Mouse (Mus musculus) limb, embryonic 14.5 days (tissue): ENCODE data around the gene Iqsec1. TPM values are rescaled to one million over a fixed set of nuclear protein-coding genes. Genes with fewer than 3 reads are reported as not detected.

Experiments used
- ATAC-seq: fragments of 200-750 bp; cut with Nextera tagmentation; 2 replicates; pipeline ENCODE4 v1.8.0; 2017; ENCODE audit warnings: low read depth, moderate number of reproducible peaks, moderate TSS enrichment; ENCODE audit not compliant: low FRiP score
- DNase-seq: peaks from one replicate; pipeline ENCODE4 v3.0.0-alpha.2; 2015; ENCODE audit warnings: low spot score
- H3K27ac ChIP-seq: fragments of 300-500 bp; sonication (generic); replicated peaks from 2 replicates; pipeline ENCODE4 v1.5.1; 2014; ENCODE audit warnings: low read depth, mild to moderate bottlenecking, low read length, moderate library complexity, mixed read lengths
- H3K27me3 ChIP-seq: fragments of 300-500 bp; sonication (generic); 2 replicates; pipeline ENCODE4 v1.6.1; 2014; ENCODE audit warnings: low read length, mixed read lengths; ENCODE audit not compliant: control insufficient read depth, insufficient read depth
- H3K36me3 ChIP-seq: fragments of 300-500 bp; sonication (generic); 2 replicates; pipeline ENCODE4 v1.6.1; 2014; ENCODE audit warnings: mild to moderate bottlenecking, low read length, moderate library complexity, mixed read lengths; ENCODE audit not compliant: control insufficient read depth, insufficient read depth
- H3K4me1 ChIP-seq: fragments of 300-500 bp; sonication (generic); 2 replicates; pipeline ENCODE4 v1.6.1; 2014; ENCODE audit warnings: antibody characterized with exemption, low read length, mixed read lengths; ENCODE audit not compliant: control insufficient read depth, insufficient read depth
- H3K4me2 ChIP-seq: fragments of 300-500 bp; sonication (generic); replicated peaks from 2 replicates; pipeline ENCODE4 v1.6.1; 2014; ENCODE audit warnings: low read depth, mild to moderate bottlenecking, low read length, moderate library complexity; ENCODE audit not compliant: severe bottlenecking
- H3K4me3 ChIP-seq: fragments of 300-500 bp; sonication (generic); replicated peaks from 2 replicates; pipeline ENCODE4 v1.5.1; 2014; ENCODE audit warnings: low read length
- H3K9ac ChIP-seq: fragments of 300-500 bp; sonication (generic); 2 replicates; pipeline ENCODE4 v1.6.1; 2014; ENCODE audit warnings: mild to moderate bottlenecking, low read depth, low read length, moderate library complexity; ENCODE audit not compliant: severe bottlenecking
- H3K9me3 ChIP-seq: fragments of 300-500 bp; sonication (generic); 2 replicates; pipeline ENCODE4 v1.6.1; 2016; ENCODE audit warnings: low read length; ENCODE audit not compliant: control insufficient read depth
- POLR2A ChIP-seq: fragments of 200-500 bp; IDR thresholded peaks from 2 replicates; pipeline ENCODE4 v1.8.0; 2012; ENCODE audit warnings: inconsistent platforms, mild to moderate bottlenecking, moderate library complexity, borderline replicate concordance; ENCODE audit not compliant: insufficient read depth, insufficient read length; ENCODE audit errors: extremely low read depth
- WGBS: fragments of 180-500 bp; shearing (Covaris S2); extraction: QIAGEN DNeasy Blood & Tissue Kit; methylation state at CpG from one replicate; pipeline ENCODE4 v1.1.7; 2014; 5-methylcytosine and 5-hydroxymethylcytosine counted together
- polyA plus RNA-seq, 2 experiments: library from polyadenylated mRNA; depleted of rRNA in 1 of 2; stranded (reverse) in 1 of 2; unstranded in 1 of 2; fragments of >200 nt; fragmentation: Nextera tagmentation in 1 of 2; extraction: Ambion mirVana in 1 of 2; gene quantifications; 2 replicates each; pipeline versions ENCODE4 v1.2.1 to v1.2.3; 2012 to 2014

The Iqsec1 gene
- polyA plus RNA-seq, 2 experiments: 17.3 to 58.2 TPM

GRCm38 (mm10) chr6:90680401-90680800, 308.1 kb downstream of the Iqsec1 start:
- TF ChIP-seq POLR2A: no peak
- Histone ChIP-seq H3K4me1 (0 out of 2 replicates have a peak, but pooled peaks cover 3% of the 10 kb centered on the region), H3K9me3 (no peaks in the 10 kb centered on the region), H3K27me3 (no peaks in the 10 kb centered on the region), H3K4me3 (no peak overlapping the region), H3K4me2 (no peak overlapping the region), H3K27ac (no peak overlapping the region), H3K36me3 (peaks cover 65% of the 10 kb centered on the region), H3K9ac (no peak overlapping the region)
- DNase-seq (no peak), ATAC-seq (no peak)
- 91% methylated on average over 12 of the region's 12 CpGs for WGBS

GRCm38 (mm10) chr6:90678759-90679158, 309.7 kb downstream of the Iqsec1 start:
- WGBS: 88% methylated on average over 4 of the region's 4 CpGs
- DNase-seq: no peak
- no peak for ATAC-seq
- no peak for TF ChIP-seq POLR2A
- H3K36me3 ChIP-seq: peaks cover 79% of the 10 kb centered on the region
- no peak overlapping the region for H3K4me2 ChIP-seq
- no peak overlapping the region for H3K9ac ChIP-seq
- H3K4me1 ChIP-seq: no peaks in the 10 kb centered on the region
- H3K4me3 ChIP-seq: no peak overlapping the region
- H3K27me3 ChIP-seq: no peaks in the 10 kb centered on the region
- H3K9me3 ChIP-seq: no peaks in the 10 kb centered on the region
- no peak overlapping the region for H3K27ac ChIP-seq

GRCm38 (mm10) chr6:90668693-90669092, 319.8 kb downstream of the Iqsec1 start:
- 53% methylated on average over 9 of the region's 9 CpGs for WGBS
- TF ChIP-seq POLR2A: no peak
- no peaks in the 10 kb centered on the region for H3K4me1 ChIP-seq
- DNase-seq: no peak
- no peak overlapping the region for H3K9ac ChIP-seq
- no peaks in the 10 kb centered on the region for H3K27me3 ChIP-seq
- ATAC-seq: no peak
- peaks cover 97% of the 10 kb centered on the region for H3K36me3 ChIP-seq
- no peak overlapping the region for H3K4me3 ChIP-seq
- no peak overlapping the region for H3K4me2 ChIP-seq
- no peaks in the 10 kb centered on the region for H3K9me3 ChIP-seq
- H3K27ac ChIP-seq: no peak overlapping the region

GRCm38 (mm10) chr6:90663736-90664135, 324.7 kb downstream of the Iqsec1 start:
- Histone ChIP-seq H3K9me3 (no peaks in the 10 kb centered on the region), H3K27me3 (no peaks in the 10 kb centered on the region), H3K4me2 (no peak overlapping the region), H3K9ac (no peak overlapping the region), H3K27ac (no peak overlapping the region), H3K4me1 (no peaks in the 10 kb centered on the region), H3K4me3 (no peak overlapping the region), H3K36me3 (peaks cover 76% of the 10 kb centered on the region)
- TF ChIP-seq POLR2A: no peak
- DNase-seq (no peak), ATAC-seq (no peak)
- 87% methylated on average over 11 of the region's 11 CpGs for WGBS

- no peak for DNase-seq
- H3K4me1 ChIP-seq: no peaks in the 10 kb centered on the region
- no peak for TF ChIP-seq POLR2A
- no peak overlapping the region for H3K9ac ChIP-seq
- no peak overlapping the region for H3K27ac ChIP-seq
- no peak for ATAC-seq
- H3K4me2 ChIP-seq: no peak overlapping the region
- no peaks in the 10 kb centered on the region for H3K27me3 ChIP-seq
- H3K9me3 ChIP-seq: no peaks in the 10 kb centered on the region
- peaks cover 60% of the 10 kb centered on the region for H3K36me3 ChIP-seq
- WGBS: 97% methylated on average over 4 of the region's 5 CpGs
- no peak overlapping the region for H3K4me3 ChIP-seq
Measured at GRCm38 (mm10) chr6:90662148-90662547, 326.3 kb downstream of the Iqsec1 start.

- H3K9ac ChIP-seq: no peak overlapping the region
- DNase-seq (no peak), ATAC-seq (no peak)
- H3K36me3 ChIP-seq: peaks cover 49% of the 10 kb centered on the region
- H3K4me3 ChIP-seq: no peak overlapping the region
- H3K9me3 ChIP-seq: no peaks in the 10 kb centered on the region
- H3K27ac ChIP-seq: no peak overlapping the region
- no peak overlapping the region for H3K4me2 ChIP-seq
- WGBS: 82% methylated on average over 11 of the region's 11 CpGs
- H3K4me1 ChIP-seq: no peaks in the 10 kb centered on the region
- TF ChIP-seq POLR2A: no peak
- H3K27me3 ChIP-seq: no peaks in the 10 kb centered on the region
Measured at GRCm38 (mm10) chr6:90661029-90661399, 327.5 kb downstream of the Iqsec1 start.
